Mouse (Mus musculus) liver, embryonic 14.5 days (tissue): ENCODE measurements at regions not wholly inside any gene's neighbourhood (a gene's known extent, or its start where the extent isn't known, plus 50 kb on each side); places are given as distances from the start of the nearest gene placed in this dataset.

Source experiments
- CTCF ChIP-seq: IDR thresholded peaks from 2 replicates; pipeline ENCODE4 v1.5.1; 2016; ENCODE audit warnings: antibody characterized with exemption, low read depth, control low read depth
- EP300 ChIP-seq: IDR thresholded peaks from 2 replicates; pipeline ENCODE4 v1.6.1; 2016; ENCODE audit warnings: antibody characterized with exemption, low read depth

DNA sequence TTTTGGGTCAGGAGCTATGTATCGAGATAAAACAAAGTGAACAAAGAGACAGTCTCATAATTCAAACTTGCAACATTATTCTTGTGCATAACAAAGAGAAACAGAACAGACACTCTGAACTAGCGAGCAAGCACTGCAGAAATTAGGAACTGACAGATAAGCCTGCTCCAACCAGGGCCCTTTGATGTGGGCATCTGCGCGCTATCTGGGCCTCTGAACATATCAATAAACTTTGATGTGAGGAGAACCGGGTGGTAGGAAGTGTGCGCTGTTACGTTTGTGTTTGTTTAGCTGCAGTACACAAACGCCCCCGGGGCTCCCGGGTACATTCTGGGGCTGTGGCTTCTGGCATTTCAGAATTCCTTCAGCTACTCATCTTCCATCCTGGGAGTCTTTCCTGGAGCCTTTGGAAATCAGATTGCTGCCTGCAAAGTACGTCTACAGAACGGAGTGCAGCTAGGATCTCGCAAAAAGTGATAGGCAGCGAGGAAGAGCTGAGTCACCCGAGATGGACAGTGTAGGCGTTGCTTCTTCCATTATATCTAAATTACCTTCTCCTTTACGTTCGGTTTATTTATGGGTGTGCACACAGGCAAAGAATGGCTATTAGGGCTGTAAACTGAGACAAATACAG lies 232.0 kb downstream of the Sipa1l2 start:
- no peak for TF ChIP-seq CTCF
- TF ChIP-seq EP300: no peak
